Mouse (Mus musculus) spleen, adult 2 months (tissue): ENCODE data around the gene Sel1l3. TPM values are rescaled to one million over a fixed set of nuclear protein-coding genes. Genes with fewer than 3 reads are reported as not detected.

Experiments
- DNase-seq, 2 experiments: peaks; one replicate each; pipeline versions ENCODE4 v3.0.0 to v3.0.0-alpha.2; 2012 to 2021; ENCODE audit warnings: low spot score in 2 of 2, low read depth in 1 of 2
- H3K27ac ChIP-seq: fragments of 200-500 bp; 2 replicates; pipeline ENCODE4 v1.5.1; 2012; ENCODE audit warnings: low read length, inconsistent platforms; ENCODE audit not compliant: insufficient read depth
- H3K27me3 ChIP-seq: fragments of 200-500 bp; 2 replicates; pipeline ENCODE4 v1.6.1; 2012; ENCODE audit warnings: mild to moderate bottlenecking, moderate library complexity, low read length, inconsistent platforms; ENCODE audit not compliant: control insufficient read depth, insufficient read depth
- H3K36me3 ChIP-seq: fragments of 200-500 bp; 2 replicates; pipeline ENCODE4 v1.6.1; 2012; ENCODE audit warnings: mild to moderate bottlenecking, low read length, inconsistent platforms; ENCODE audit not compliant: control insufficient read depth, insufficient read depth
- H3K4me1 ChIP-seq: fragments of 200-500 bp; 2 replicates; pipeline ENCODE4 v1.6.1; 2011; ENCODE audit warnings: inconsistent platforms; ENCODE audit not compliant: control insufficient read depth, insufficient read depth, insufficient read length
- H3K4me3 ChIP-seq: fragments of 200-500 bp; 2 replicates; pipeline ENCODE4 v1.5.1; 2011; ENCODE audit warnings: mild to moderate bottlenecking, inconsistent platforms; ENCODE audit not compliant: insufficient read depth, insufficient read length; ENCODE audit errors: extremely low read depth
- CTCF ChIP-seq: fragments of 200-500 bp; IDR thresholded peaks from 2 replicates; pipeline ENCODE4 v1.5.1; 2011; ENCODE audit warnings: mild to moderate bottlenecking, inconsistent platforms; ENCODE audit not compliant: insufficient read depth, insufficient read length, insufficient replicate concordance; ENCODE audit errors: extremely low read depth
- POLR2A ChIP-seq: fragments of 200-500 bp; IDR thresholded peaks from 2 replicates; pipeline ENCODE4 v1.6.1; 2011; ENCODE audit warnings: low read depth, low read length, inconsistent platforms
- WGBS: fragments of 180-500 bp; shearing (Covaris S2); methylation state at CpG from one replicate; pipeline ENCODE4 v1.1.7; 2018; 5-methylcytosine and 5-hydroxymethylcytosine counted together
- polyA plus RNA-seq: library from polyadenylated mRNA; depleted of rRNA; stranded (reverse); fragments of >200 nt; gene quantifications from 2 replicates; pipeline ENCODE4 v1.2.3, GENCODE M21; 2012; rRNA removed

Gene Sel1l3
- polyA plus RNA-seq, 1 experiment: 0.67 TPM

GRCm38 (mm10) chr5:53061532-53062130 is 152.1 kb downstream of the Sel1l3 start:
- Histone ChIP-seq H3K27me3 (no peaks in the 10 kb centered on the region), H3K27ac (no peak overlapping the region), H3K4me1 (no peaks in the 10 kb centered on the region), H3K36me3 (no peaks in the 10 kb centered on the region), H3K4me3 (no peak overlapping the region)
- DNase-seq: no peak
- 93% methylated on average over 9 of the region's 9 CpGs for WGBS
- TF ChIP-seq POLR2A: no peak
- no peak for TF ChIP-seq CTCF

Other genes with a start within 250 kb of the Sel1l3 start
- gene Slc34a2, start 175.8 kb downstream of the Sel1l3 start, polyA plus RNA-seq: not detected in 2 replicates
- 23.9 and 28.6 TPM in 2 replicates for gene Smim20, start 53.2 kb upstream of the Sel1l3 start, polyA plus RNA-seq